Mouse (Mus musculus): Measurements from ENCODE around the gene Gm44805. TPM values are rescaled to one million over a fixed set of nuclear protein-coding genes. Genes with fewer than 3 reads are reported as not detected.
A peak's percentile ranks its signal among the peaks of the same experiment; 100 is the strongest.

Gm44805 gene
- polyA plus RNA-seq, 1 experiment from 2014 or later = not detected

DNA sequence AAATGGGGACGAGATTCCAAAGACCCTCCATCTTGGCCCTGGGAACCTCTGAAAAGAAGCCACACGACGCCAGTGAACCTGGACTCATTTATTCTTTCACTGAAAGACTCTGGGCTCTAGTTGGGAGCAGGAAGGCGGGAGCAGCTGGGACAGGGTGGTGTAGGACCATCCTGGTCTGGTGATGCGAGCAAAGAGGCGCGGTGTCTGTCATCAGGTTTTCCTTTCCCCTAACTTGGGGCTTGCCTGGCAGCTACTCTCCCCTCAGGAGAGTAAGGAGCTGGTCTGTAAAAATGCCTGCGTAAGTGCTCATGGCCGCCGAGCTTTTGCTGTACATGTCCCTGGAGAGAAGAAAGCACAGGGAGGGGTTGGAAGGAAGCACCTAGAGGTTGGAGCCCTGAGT lies 9.7 kb downstream of the Gm44805 start:
- no peak for ATAC-seq (ENCODE audit: borderline replicate concordance, extremely low read depth, low FRiP score, low TSS enrichment)
- 64% methylated on average over 10 of the region's 10 CpGs for WGBS
- H3K9me3 ChIP-seq = no peaks in the 10 kb centered on the region

GRCm38 (mm10) chr7:19668947-19669721 lies 12.1 kb downstream of the Gm44805 start:
- H3K9me3 ChIP-seq = no peaks in the 10 kb centered on the region
- peaks cover 10% of the 10 kb centered on the region for H3K4me1 ChIP-seq
- H3K4me3 ChIP-seq = no peak overlapping the region
- H3K27ac ChIP-seq = peak overlapping the region; percentile 52
- 5% methylated on average over 10 of the region's 10 CpGs for WGBS
- H3K4me2 ChIP-seq = peak overlapping the region; percentile 43
- H3K9ac ChIP-seq = no peak overlapping the region; the same call in 1 of the 2 replicates
- H3K27me3 ChIP-seq = no peaks in the 10 kb centered on the region
- peak; percentile 81 for ATAC-seq (ENCODE audit: borderline replicate concordance, extremely low read depth, low FRiP score, low TSS enrichment)
- no peaks in the 10 kb centered on the region for H3K36me3 ChIP-seq

More for the DNA sequence above, 9.7 kb downstream of the Gm44805 start:
- H3K36me3 ChIP-seq = no peaks in the 10 kb centered on the region
- no peak overlapping the region for H3K4me2 ChIP-seq
- H3K4me1 ChIP-seq = peaks cover 5% of the 10 kb centered on the region
- H3K9ac ChIP-seq = no peak overlapping the region
- H3K4me3 ChIP-seq = no peak overlapping the region
- no peaks in the 10 kb centered on the region for H3K27me3 ChIP-seq
- no peak overlapping the region for H3K27ac ChIP-seq

DNA sequence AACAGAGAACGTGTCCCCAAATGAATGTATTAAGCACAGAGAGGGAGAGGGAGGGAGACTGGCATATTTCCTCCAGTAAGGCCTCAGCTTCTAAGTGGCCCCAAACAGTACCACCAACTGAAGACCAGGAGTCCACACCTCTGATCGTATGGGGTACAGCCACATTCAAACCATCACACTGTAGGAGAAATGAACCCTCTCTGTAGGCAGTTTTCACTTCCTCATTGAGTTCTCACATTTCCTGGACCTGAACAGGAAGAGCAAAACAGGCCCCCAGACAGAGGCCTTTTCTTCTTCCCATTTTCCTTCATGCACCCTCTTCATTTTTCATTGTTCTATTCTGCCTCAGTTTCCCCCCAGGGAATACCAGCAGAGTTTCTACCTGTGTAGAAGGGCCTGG lies 13.8 kb downstream of the Gm44805 start:
- H3K9ac ChIP-seq = no peak overlapping the region
- H3K4me1 ChIP-seq = peaks cover 19% of the 10 kb centered on the region
- H3K4me3 ChIP-seq = no peak overlapping the region
- no peak overlapping the region for H3K4me2 ChIP-seq
- no peak overlapping the region for H3K27ac ChIP-seq
- no peaks in the 10 kb centered on the region for H3K36me3 ChIP-seq
- no peak for ATAC-seq (ENCODE audit: borderline replicate concordance, extremely low read depth, low FRiP score, low TSS enrichment)
- no peaks in the 10 kb centered on the region for H3K9me3 ChIP-seq
- H3K27me3 ChIP-seq = no peaks in the 10 kb centered on the region
- 57% methylated on average over 2 of the region's 2 CpGs for WGBS

DNA sequence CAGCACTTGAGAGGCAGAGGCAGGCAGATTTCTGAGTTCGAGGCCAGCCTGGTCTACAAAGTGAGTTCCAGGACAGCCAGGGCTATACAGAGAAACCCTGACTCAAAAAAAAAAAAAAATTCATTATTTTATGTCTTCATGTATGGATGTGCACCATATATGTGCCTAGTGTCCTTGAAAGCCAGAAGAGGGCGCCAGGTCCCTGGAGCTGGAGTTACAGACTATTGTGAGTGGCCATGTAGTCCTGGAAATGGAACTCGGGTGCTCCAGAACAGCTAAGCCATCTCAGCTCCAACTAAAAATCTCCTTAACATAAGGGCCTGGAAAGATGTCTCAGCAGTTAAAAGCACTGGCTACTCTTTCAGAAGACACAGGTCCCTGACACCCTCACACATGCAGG lies 14.5 kb downstream of the Gm44805 start:
- H3K4me1 ChIP-seq = peaks cover 19% of the 10 kb centered on the region
- no peaks in the 10 kb centered on the region for H3K27me3 ChIP-seq
- H3K4me2 ChIP-seq = no peak overlapping the region
- ATAC-seq (ENCODE audit: borderline replicate concordance, extremely low read depth, low FRiP score, low TSS enrichment) = no peak
- H3K9ac ChIP-seq = no peak overlapping the region
- no peak overlapping the region for H3K27ac ChIP-seq
- peaks cover 4% of the 10 kb centered on the region for H3K36me3 ChIP-seq
- no peaks in the 10 kb centered on the region for H3K9me3 ChIP-seq
- 68% methylated on average over 3 of the region's 3 CpGs for WGBS
- H3K4me3 ChIP-seq = no peak overlapping the region

DNA sequence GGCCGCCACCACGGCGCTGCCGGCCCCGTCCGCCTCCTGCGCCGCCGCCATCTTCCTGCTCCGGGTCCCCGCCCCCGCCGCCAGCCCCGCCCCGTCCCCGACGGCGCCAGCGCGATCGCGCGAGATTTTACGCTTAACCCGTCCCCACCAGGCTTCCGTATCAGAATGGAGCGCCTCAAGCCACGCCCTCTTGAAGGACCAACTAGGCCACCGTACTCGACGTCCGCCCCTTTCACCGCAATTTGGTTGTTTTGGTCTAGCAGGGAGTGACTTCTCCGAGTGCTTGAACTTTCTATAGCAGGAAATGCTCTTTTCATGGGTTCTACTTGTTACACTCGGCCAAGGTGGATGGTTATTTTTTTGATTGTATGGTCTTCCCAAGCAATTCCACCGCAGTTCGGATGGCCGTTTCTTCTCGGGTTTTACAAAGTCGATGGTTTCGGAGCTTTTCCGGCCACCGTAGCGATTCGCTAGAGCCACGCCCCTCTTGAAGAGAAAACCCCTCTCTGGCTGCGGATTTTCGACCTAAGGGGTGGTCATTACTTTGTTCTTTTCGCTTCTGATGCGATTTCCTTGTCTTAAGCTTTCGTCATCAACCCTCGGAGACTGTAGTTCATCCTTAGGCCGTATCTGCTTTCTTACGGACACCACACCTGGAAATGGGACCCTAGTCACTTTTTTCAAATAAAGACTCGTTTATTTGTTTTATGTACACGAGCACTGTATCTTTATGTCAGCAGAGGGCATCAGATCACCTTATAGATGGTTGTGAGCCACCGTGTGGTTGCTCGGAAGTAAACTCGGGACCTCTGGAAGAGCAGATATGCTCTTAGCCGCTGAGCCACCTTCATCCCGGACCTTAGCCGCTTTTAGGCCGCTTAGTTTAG lies 16.0 kb downstream of the Gm44805 start, which contains the start of gene Clptm1:
Gene Clptm1 (minus strand): TSS at position 79 of the 887 bp plus-strand sequence.
- Histone ChIP-seq H3K4me3 (peak within 1 kb of the TSS; percentile 98), H3K9me3 (no peaks in the 10 kb centered on the region), H3K27me3 (no peaks in the 10 kb centered on the region), H3K4me1 (peaks cover 19% of the 10 kb centered on the region), H3K36me3 (peaks cover 6% of the 10 kb centered on the region), H3K27ac (peak within 1 kb of the TSS; percentile 95), H3K4me2 (peak within 1 kb of the TSS; percentile 69), H3K9ac (peak within 1 kb of the TSS; percentile 98)
- ATAC-seq (ENCODE audit: borderline replicate concordance, extremely low read depth, low FRiP score, low TSS enrichment) = peak; percentile 89
- under 1% methylated on average over 63 of the region's 63 CpGs for WGBS

DNA sequence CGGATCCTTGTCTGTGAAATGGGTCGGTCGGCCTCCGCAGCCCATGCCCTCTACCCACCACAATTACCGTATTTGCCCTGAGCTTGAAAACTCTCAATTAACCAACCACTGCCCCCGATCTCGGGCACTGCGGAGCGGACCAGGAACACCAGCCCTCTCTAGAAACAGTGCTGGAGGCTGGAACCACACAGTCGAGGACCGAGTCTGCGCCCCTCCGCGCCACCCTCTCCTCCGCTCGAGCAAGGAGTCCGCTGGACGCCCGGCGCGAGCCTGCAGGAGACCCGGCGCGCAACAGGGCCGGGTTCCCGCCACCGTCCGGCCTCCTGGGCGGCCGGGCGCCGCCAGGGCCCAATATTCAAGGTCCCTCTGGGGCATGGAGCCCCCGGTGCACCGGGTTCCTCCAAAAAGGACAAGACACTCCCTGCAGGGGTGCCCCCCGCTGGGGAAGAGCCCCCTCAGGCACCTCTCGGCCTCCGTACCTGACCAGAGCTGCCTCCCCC lies 16.7 kb downstream of the Gm44805 start:
- H3K4me1 ChIP-seq = peaks cover 19% of the 10 kb centered on the region
- H3K27me3 ChIP-seq = no peaks in the 10 kb centered on the region
- WGBS = under 1% methylated on average over 35 of the region's 37 CpGs
- H3K9ac ChIP-seq = peak overlapping the region; percentile 98
- peak overlapping the region; percentile 69 for H3K4me2 ChIP-seq
- H3K4me3 ChIP-seq = peak overlapping the region; percentile 98
- H3K27ac ChIP-seq = peak overlapping the region; percentile 95; the same call in 1 of the 2 replicates
- no peaks in the 10 kb centered on the region for H3K9me3 ChIP-seq
- H3K36me3 ChIP-seq = peaks cover 10% of the 10 kb centered on the region
- ATAC-seq (ENCODE audit: borderline replicate concordance, extremely low read depth, low FRiP score, low TSS enrichment) = peak; percentile 19

DNA sequence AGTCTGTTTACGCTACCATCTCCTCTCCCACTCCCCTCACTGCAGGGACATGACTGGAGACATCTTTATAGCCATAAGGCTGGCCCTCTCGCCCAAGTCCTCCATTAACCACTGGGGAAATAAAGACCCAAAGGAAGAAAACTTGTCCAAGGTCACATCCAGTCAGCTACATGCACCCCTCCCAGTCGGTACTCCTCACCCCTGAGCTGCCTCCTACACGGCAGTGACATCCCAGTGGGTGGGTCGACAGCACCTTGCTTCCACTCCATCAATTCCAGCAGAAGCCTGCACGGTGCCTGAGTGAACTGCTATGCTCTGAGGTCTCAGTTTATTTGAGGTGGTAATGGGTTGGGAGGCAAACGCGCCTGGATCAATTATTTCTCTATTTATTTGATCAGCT lies 17.3 kb downstream of the Gm44805 start:
- H3K9ac ChIP-seq = peak overlapping the region; percentile 98
- no peak for ATAC-seq (ENCODE audit: borderline replicate concordance, extremely low read depth, low FRiP score, low TSS enrichment)
- H3K27ac ChIP-seq = no peak overlapping the region
- peak overlapping the region; percentile 98 for H3K4me3 ChIP-seq
- peaks cover 10% of the 10 kb centered on the region for H3K36me3 ChIP-seq
- no peaks in the 10 kb centered on the region for H3K27me3 ChIP-seq
- peaks cover 15% of the 10 kb centered on the region for H3K4me1 ChIP-seq
- H3K4me2 ChIP-seq = peak overlapping the region; percentile 69
- 13% methylated on average over 8 of the region's 8 CpGs for WGBS
- no peaks in the 10 kb centered on the region for H3K9me3 ChIP-seq

GRCm38 (mm10) chr7:19652614-19653013 lies 28.6 kb downstream of the Gm44805 start:
- H3K27ac ChIP-seq = no peak overlapping the region
- no peaks in the 10 kb centered on the region for H3K27me3 ChIP-seq
- ATAC-seq (ENCODE audit: borderline replicate concordance, extremely low read depth, low FRiP score, low TSS enrichment) = no peak
- peaks cover 68% of the 10 kb centered on the region for H3K36me3 ChIP-seq
- H3K4me2 ChIP-seq = no peak overlapping the region
- no peaks in the 10 kb centered on the region for H3K9me3 ChIP-seq
- no peaks in the 10 kb centered on the region for H3K4me1 ChIP-seq
- WGBS = 87% methylated on average over 2 of the region's 2 CpGs
- H3K9ac ChIP-seq = no peak overlapping the region
- H3K4me3 ChIP-seq = no peak overlapping the region

DNA sequence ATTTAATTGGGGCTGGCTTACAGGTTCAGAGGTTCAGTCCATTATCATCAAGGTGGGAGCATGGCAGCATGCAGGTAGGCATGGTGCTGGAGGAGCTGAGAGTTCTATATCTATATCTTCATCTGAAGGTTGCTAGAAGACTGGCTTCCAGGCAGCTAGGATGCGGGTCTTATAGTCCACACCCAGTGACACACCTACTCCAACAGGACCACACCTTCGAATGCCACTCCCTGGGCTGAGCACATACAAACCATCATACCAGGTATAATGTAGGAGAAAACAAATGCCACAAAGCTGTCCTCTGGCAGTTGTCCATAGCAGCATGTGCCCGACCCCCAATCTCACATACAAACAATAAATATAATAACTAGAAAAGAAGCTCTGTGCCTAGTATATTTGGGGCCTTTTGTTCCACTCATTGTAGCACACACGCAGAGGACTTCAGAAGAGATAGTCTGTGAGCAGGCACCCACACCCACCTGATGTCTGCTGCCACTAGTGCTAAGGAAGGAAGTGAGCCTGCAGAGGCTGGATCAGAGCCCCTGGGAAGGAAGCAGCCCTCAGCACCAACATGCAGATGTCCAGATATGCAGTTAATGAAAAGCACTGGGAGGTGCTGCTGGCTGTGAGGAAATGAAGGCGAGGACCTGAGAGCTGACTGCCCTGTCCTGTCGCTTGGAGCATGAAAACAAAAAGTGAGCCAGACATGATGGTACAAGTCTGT lies 30.0 kb downstream of the Gm44805 start:
- Histone ChIP-seq H3K4me1 (no peaks in the 10 kb centered on the region), H3K4me3 (no peak overlapping the region), H3K27ac (no peak overlapping the region), H3K27me3 (no peaks in the 10 kb centered on the region), H3K9me3 (no peaks in the 10 kb centered on the region), H3K36me3 (peaks cover 74% of the 10 kb centered on the region), H3K4me2 (no peak overlapping the region), H3K9ac (no peak overlapping the region)
- 85% methylated on average over 6 of the region's 6 CpGs for WGBS
- no peak for ATAC-seq (ENCODE audit: borderline replicate concordance, extremely low read depth, low FRiP score, low TSS enrichment)

DNA sequence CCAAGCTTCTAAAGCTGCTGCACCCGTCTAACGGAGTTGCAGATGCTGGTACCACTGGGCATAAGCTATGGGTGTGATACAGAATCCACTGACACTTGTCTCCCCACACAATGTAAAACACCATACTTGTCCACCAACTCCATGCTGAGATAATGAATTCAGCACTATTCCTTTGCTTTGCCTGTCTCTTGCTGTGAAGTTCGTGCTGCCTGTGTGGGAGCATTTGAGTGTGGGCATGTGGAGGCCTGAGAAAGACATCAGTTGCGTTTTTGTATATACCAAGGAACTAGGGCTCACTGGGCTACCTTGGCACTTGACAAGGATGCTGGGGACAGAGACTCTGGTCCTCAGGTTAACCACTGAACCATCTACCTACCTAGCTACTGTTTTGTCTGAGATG lies 40.0 kb downstream of the Gm44805 start:
- no peak for ATAC-seq (ENCODE audit: borderline replicate concordance, extremely low read depth, low FRiP score, low TSS enrichment)
- WGBS = 90% methylated on average over 4 of the region's 4 CpGs
- no peak overlapping the region for H3K4me3 ChIP-seq
- peaks cover 94% of the 10 kb centered on the region for H3K36me3 ChIP-seq
- no peak overlapping the region for H3K4me2 ChIP-seq
- no peaks in the 10 kb centered on the region for H3K27me3 ChIP-seq
- no peak overlapping the region for H3K27ac ChIP-seq
- no peaks in the 10 kb centered on the region for H3K9me3 ChIP-seq
- no peak overlapping the region for H3K9ac ChIP-seq
- no peaks in the 10 kb centered on the region for H3K4me1 ChIP-seq

DNA sequence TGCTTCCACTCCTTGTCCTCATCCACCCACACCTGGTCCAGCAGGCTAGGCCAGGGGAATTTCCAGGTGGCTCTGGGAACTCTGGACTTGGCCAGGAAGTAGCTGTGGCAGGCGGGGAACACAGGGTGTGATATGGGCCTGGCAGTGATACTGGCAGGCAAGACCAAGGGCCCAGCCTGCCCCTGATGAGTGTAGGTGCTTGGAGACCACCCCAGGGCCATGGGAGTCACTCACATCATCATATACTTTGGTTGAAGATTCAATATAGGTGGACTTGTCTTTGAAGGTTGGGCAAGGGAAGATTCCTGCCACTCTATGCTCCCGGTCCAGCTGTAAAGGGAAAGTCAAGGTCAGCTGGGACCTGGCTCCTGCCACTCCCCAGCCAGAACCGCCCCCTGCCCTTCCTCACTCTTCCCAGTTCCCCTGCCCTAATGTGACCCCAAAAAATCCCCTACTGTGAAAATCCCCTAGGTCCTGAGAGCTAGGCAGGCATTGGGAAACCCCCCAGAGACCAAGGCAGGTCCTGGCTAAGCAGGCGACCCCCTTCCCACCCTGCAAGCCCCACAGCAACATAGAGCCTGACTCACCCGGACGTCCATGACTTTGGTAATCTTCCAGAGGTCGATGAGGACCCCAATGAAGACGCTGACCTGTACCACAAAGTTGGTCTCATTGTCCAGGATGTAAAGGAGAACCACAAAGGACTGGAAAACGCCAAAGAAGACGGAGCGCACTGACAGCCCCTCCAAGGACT lies 46.0 kb downstream of the Gm44805 start:
- H3K27me3 ChIP-seq = no peaks in the 10 kb centered on the region
- 82% methylated on average over 11 of the region's 11 CpGs for WGBS
- no peaks in the 10 kb centered on the region for H3K9me3 ChIP-seq
- no peak overlapping the region for H3K4me3 ChIP-seq
- no peaks in the 10 kb centered on the region for H3K4me1 ChIP-seq
- no peak overlapping the region for H3K4me2 ChIP-seq
- no peak overlapping the region for H3K27ac ChIP-seq
- ATAC-seq (ENCODE audit: borderline replicate concordance, extremely low read depth, low FRiP score, low TSS enrichment) = no peak
- no peak overlapping the region for H3K9ac ChIP-seq
- peaks cover 78% of the 10 kb centered on the region for H3K36me3 ChIP-seq

Measured in lung, embryonic 15.5 days (tissue).